Mouse (Mus musculus): Measurements from ENCODE around the gene Gyg. TPM values are rescaled to one million over a fixed set of nuclear protein-coding genes. Genes with fewer than 3 reads are reported as not detected.

The Gyg gene
- 18.9 and 21.4 TPM in 2 replicates for polyA plus RNA-seq (2012; rRNA removed)

GRCm38 (mm10) chr3:20154531-20155367 lies at the start of gene Gyg:
Gene Gyg, minus strand, starts transcription at chr3:20155317.

Other genes starting within 250 kb of the Gyg start
- gene Cp, start 198.3 kb downstream of the Gyg start, polyA plus RNA-seq (2012; rRNA removed): 2.9 and 5.8 TPM in 2 replicates
- 37.9 and 66.1 TPM in 2 replicates for gene Hps3, start 120.0 kb downstream of the Gyg start, polyA plus RNA-seq (2012; rRNA removed)
- 2.4 TPM in 2 replicates for gene Hltf, start 97.5 kb downstream of the Gyg start, polyA plus RNA-seq (2012; rRNA removed)
- 0.20 and 0.33 TPM in 2 replicates for gene Cpa3, start 86.9 kb upstream of the Gyg start, polyA plus RNA-seq (2012; rRNA removed)
- gene Cpb1, start 120.4 kb upstream of the Gyg start, polyA plus RNA-seq (2012; rRNA removed): 0.09 TPM in 1 of 2 replicates, not detected in the other
- not detected in 2 replicates for gene Agtr1b, start 211.9 kb upstream of the Gyg start, polyA plus RNA-seq (2012; rRNA removed)